Mouse (Mus musculus) brown adipose tissue, adult 24 weeks (tissue): ENCODE results near the gene Hsd17b11. TPM values are rescaled to one million over a fixed set of nuclear protein-coding genes. Genes with fewer than 3 reads are reported as not detected.

Source experiments
- polyA plus RNA-seq: library from polyadenylated mRNA; stranded (reverse); fragments of >200 nt; gene quantifications from 2 replicates; pipeline ENCODE4 v1.2.4, GENCODE M21; 2012; ENCODE audit not compliant: missing spikeins, insufficient read depth, insufficient read length

Gene Hsd17b11
- polyA plus RNA-seq, 1 experiment: 34.8 TPM

Other genes with a start within 250 kb of the Hsd17b11 start
- 3.0 and 3.7 TPM in 2 replicates for gene Klhl8, start 110.7 kb downstream of the Hsd17b11 start, polyA plus RNA-seq
- 0.91 TPM in 1 of 2 replicates, not detected in the other for gene Hsd17b13, start 44.5 kb downstream of the Hsd17b11 start, polyA plus RNA-seq
- gene Nudt9, start 24.4 kb upstream of the Hsd17b11 start, polyA plus RNA-seq: 57.0 and 62.7 TPM in 2 replicates
- gene Gm17660, start 55.7 kb upstream of the Hsd17b11 start, polyA plus RNA-seq: not detected in 2 replicates
- 101 and 132 TPM in 2 replicates for gene Sparcl1, start 91.8 kb upstream of the Hsd17b11 start, polyA plus RNA-seq
- not detected in 2 replicates for gene Dspp, start 148.8 kb upstream of the Hsd17b11 start, polyA plus RNA-seq
- gene Dmp1, start 180.7 kb upstream of the Hsd17b11 start, polyA plus RNA-seq: not detected in 2 replicates